Mouse (Mus musculus): ENCODE data around the gene Zfp174.

- TF ChIP-seq CTCF (IDR thresholded peaks at IDR 0.05; ENCODE audit: borderline replicate concordance, extremely low read depth, insufficient read depth, insufficient read length) (no peak), POLR2A (IDR thresholded peaks at IDR 0.05; ENCODE audit: borderline replicate concordance, extremely low read depth, insufficient read depth, insufficient read length, poor library complexity, severe bottlenecking) (no peak)
Observed at GRCm38 (mm10) chr16:3871815-3872214, 24.7 kb downstream of the Zfp174 start.

Data from brain, embryonic 14.5 days (tissue).